Mouse (Mus musculus) CH12.LX (cell line): ENCODE data around the gene Olfr1218. TPM values are rescaled to one million over a fixed set of nuclear protein-coding genes. Genes with fewer than 3 reads are reported as not detected.

Experiments
- DNase-seq: peaks from one replicate; pipeline ENCODE4 v3.0.0-alpha.2; 2013; ENCODE audit errors: extremely low read depth
- H3K27ac ChIP-seq: 2 replicates; pipeline ENCODE4 v1.5.1; 2012; ENCODE audit warnings: low read depth, mild to moderate bottlenecking, control low read depth, moderate library complexity; ENCODE audit not compliant: insufficient read depth
- H3K27me3 ChIP-seq: replicated peaks from 2 replicates; pipeline ENCODE3; 2012; ENCODE audit warnings: inconsistent platforms
- H3K36me3 ChIP-seq, 2 experiments: replicated peaks in 1 of 2; 2 replicates each; pipeline versions ENCODE3 to v1.6.1; 2012; ENCODE audit warnings: inconsistent platforms in 1 of 2, low read length in 1 of 2, mild to moderate bottlenecking in 1 of 2, mixed read lengths in 1 of 2, moderate library complexity in 1 of 2; ENCODE audit not compliant: control insufficient read depth in 1 of 2, insufficient read depth in 1 of 2
- H3K4me1 ChIP-seq, 2 experiments: 2 replicates each; pipeline ENCODE4 v1.6.1; 2012; ENCODE audit warnings: inconsistent platforms in 1 of 2, moderate library complexity in 1 of 2; ENCODE audit not compliant: insufficient read depth in 2 of 2, control insufficient read depth in 1 of 2
- H3K4me2 ChIP-seq: 2 replicates; pipeline ENCODE4 v1.6.1; 2012; ENCODE audit warnings: low read depth, mild to moderate bottlenecking, control low read depth; ENCODE audit not compliant: poor library complexity, insufficient read depth, severe bottlenecking
- H3K4me3 ChIP-seq, 3 experiments: fragments of 150-350 bp in 1 of 3; sonication (generic) in 1 of 3; replicated peaks in 1 of 3; 2 replicates each; pipeline versions ENCODE3 to v1.5.1; 2011 to 2012; ENCODE audit warnings: low read depth in 2 of 3, low read length in 2 of 3, mild to moderate bottlenecking in 2 of 3, moderate library complexity in 2 of 3, control low read depth in 1 of 3, improper control_type of control experiment in 1 of 3, inconsistent platforms in 1 of 3, mixed read lengths in 1 of 3; ENCODE audit not compliant: poor library complexity in 1 of 3
- H3K79me2 ChIP-seq: replicated peaks from 2 replicates; pipeline ENCODE4 v1.6.1; 2012; ENCODE audit warnings: mild to moderate bottlenecking, moderate library complexity; ENCODE audit not compliant: control insufficient read depth, poor library complexity, insufficient read depth, severe bottlenecking; ENCODE audit errors: extremely low read depth
- H3K9ac ChIP-seq: 2 replicates; pipeline ENCODE4 v1.6.1; 2012; ENCODE audit warnings: low read depth, mild to moderate bottlenecking, control low read depth, moderate library complexity; ENCODE audit not compliant: insufficient read depth
- H3K9me3 ChIP-seq: replicated peaks from 2 replicates; pipeline ENCODE3; 2012; ENCODE audit warnings: low read length, inconsistent platforms, mixed read lengths
- CHD2 ChIP-seq: IDR thresholded peaks from 2 replicates; pipeline ENCODE4 v1.6.1; 2011; ENCODE audit warnings: low read length, improper control_type of control experiment
- CTCF ChIP-seq, 2 experiments: IDR thresholded peaks in 1 of 2; conservative IDR thresholded peaks in 1 of 2; 2 replicates each; pipeline ENCODE4 v1.5.1; 2011 to 2012; ENCODE audit warnings: low read depth in 2 of 2, low read length in 2 of 2, improper control_type of control experiment in 1 of 2, inconsistent platforms in 1 of 2, mild to moderate bottlenecking in 1 of 2, moderate library complexity in 1 of 2
- E2F4 ChIP-seq: IDR thresholded peaks from 2 replicates; pipeline ENCODE4 v1.6.1; 2011; ENCODE audit warnings: low read depth, low read length, improper control_type of control experiment; ENCODE audit not compliant: insufficient replicate concordance
- GABPA ChIP-seq: IDR thresholded peaks from 2 replicates; pipeline ENCODE4 v1.6.1; 2012; ENCODE audit warnings: low read depth, low read length, improper control_type of control experiment, inconsistent platforms; ENCODE audit not compliant: insufficient replicate concordance
- HCFC1 ChIP-seq: IDR thresholded peaks from 2 replicates; pipeline ENCODE4 v1.6.1; 2012; ENCODE audit warnings: low read depth, mild to moderate bottlenecking, inconsistent platforms, low read length, improper control_type of control experiment
- IRF4 ChIP-seq: IDR thresholded peaks from 2 replicates; pipeline ENCODE4 v1.6.1; 2014; ENCODE audit warnings: low read depth, mild to moderate bottlenecking, inconsistent platforms, low read length, improper control_type of control experiment
- MAFK ChIP-seq: IDR thresholded peaks from 2 replicates; pipeline ENCODE4 v1.6.1; 2011; ENCODE audit warnings: low read length, improper control_type of control experiment; ENCODE audit not compliant: insufficient replicate concordance
- MAX ChIP-seq: IDR thresholded peaks from 2 replicates; pipeline ENCODE4 v1.6.1; 2011; ENCODE audit warnings: low read length, improper control_type of control experiment
- MAZ ChIP-seq: IDR thresholded peaks from 2 replicates; pipeline ENCODE4 v1.6.1; 2012; ENCODE audit warnings: low read depth, mild to moderate bottlenecking, inconsistent platforms, low read length, improper control_type of control experiment, moderate library complexity
- MXI1 ChIP-seq: IDR thresholded peaks from 2 replicates; pipeline ENCODE4 v1.6.1; 2011; ENCODE audit warnings: mild to moderate bottlenecking, low read depth, low read length, improper control_type of control experiment
- PAX5 ChIP-seq: IDR thresholded peaks from 2 replicates; pipeline ENCODE4 v1.6.1; 2012; ENCODE audit warnings: low read length, inconsistent platforms, mixed read lengths
- RAD21 ChIP-seq: IDR thresholded peaks from 2 replicates; pipeline ENCODE4 v1.6.1; 2011; ENCODE audit warnings: low read depth, mild to moderate bottlenecking, low read length, improper control_type of control experiment, moderate library complexity
- SMC3 ChIP-seq: IDR thresholded peaks from 2 replicates; pipeline ENCODE4 v1.6.1; 2011; ENCODE audit warnings: low read depth, low read length, improper control_type of control experiment
- TCF12 ChIP-seq: IDR thresholded peaks from 2 replicates; pipeline ENCODE4 v1.6.1; 2014; ENCODE audit warnings: low read depth, mild to moderate bottlenecking, inconsistent platforms, low read length, improper control_type of control experiment
- UBTF ChIP-seq: IDR thresholded peaks from 2 replicates; pipeline ENCODE4 v1.6.1; 2012; ENCODE audit warnings: low read depth, mild to moderate bottlenecking, inconsistent platforms, low read length, improper control_type of control experiment, moderate library complexity
- ZKSCAN1 ChIP-seq: IDR thresholded peaks from 2 replicates; pipeline ENCODE4 v1.6.1; 2012; ENCODE audit warnings: low read depth, inconsistent platforms, low read length, improper control_type of control experiment, borderline replicate concordance
- ZMIZ1 ChIP-seq: IDR thresholded peaks from 2 replicates; pipeline ENCODE4 v1.6.1; 2012; ENCODE audit warnings: low read depth, mild to moderate bottlenecking, inconsistent platforms, low read length, improper control_type of control experiment
- ZNF384 ChIP-seq: IDR thresholded peaks from 2 replicates; pipeline ENCODE4 v1.6.1; 2012; ENCODE audit warnings: low read depth, low read length, improper control_type of control experiment, inconsistent platforms
- dilution Hi-C: fragments of 300-500 bp; cut with MboI; formaldehyde crosslinking; loops from 2 replicates; pipeline ENCODE4 v1.14.3; 2020; ENCODE audit warnings: low sequenced_read_pairs; ENCODE audit not compliant: extremely low pct_unique_long_range_greater_than_20kb, extremely low pct_ligation_motif_present
- in situ Hi-C: fragments of 300-500 bp; cut with MboI; formaldehyde crosslinking; loops from 3 replicates; pipeline ENCODE4 v1.14.3; 2019; ENCODE audit warnings: low sequenced_read_pairs, low pct_ligation_motif_present, low pct_unique_long_range_greater_than_20kb, mixed read lengths
- polyA plus RNA-seq: library from polyadenylated mRNA; unstranded; fragments of >175 nt; gene quantifications from 2 replicates; pipeline ENCODE4 v1.2.1, GENCODE M21; 2012; ENCODE audit warnings: low read depth; ENCODE audit not compliant: insufficient read length
- total RNA-seq, 2 experiments: library from RNA; depleted of rRNA; stranded (reverse); fragments of 300-350 nt in 1 of 2; fragments of >200 nt in 1 of 2; gene quantifications; 2 replicates each; pipeline ENCODE4 v1.2.3; 2012 to 2014

Olfr1218 gene
- total and polyA plus RNA-seq, 3 experiments = not detected

GRCm38 (mm10) chr2:89105651-89106050 lies 44.7 kb upstream of the Olfr1218 start:
- no peaks in the 10 kb centered on the region for H3K79me2 ChIP-seq
- dilution Hi-C loops = no loop called here
- no peak for DNase-seq
- peaks cover 13% of the 10 kb centered on the region for H3K9me3 ChIP-seq
- no peaks in the 10 kb centered on the region for H3K4me1 ChIP-seq
- H3K4me2 ChIP-seq = no peak overlapping the region
- no peak overlapping the region for H3K27ac ChIP-seq
- H3K9ac ChIP-seq = no peak overlapping the region
- no peak overlapping the region for H3K4me3 ChIP-seq
- in situ Hi-C loops = no loop called here
- no peaks in the 10 kb centered on the region for H3K27me3 ChIP-seq
- no peaks in the 10 kb centered on the region for H3K36me3 ChIP-seq
- TF ChIP-seq CHD2 (no peak), CTCF (conservative IDR thresholded peaks at IDR 0.05 in 1 of 2, IDR thresholded peaks at IDR 0.05 in 1 of 2; ENCODE audit: low read depth in 2 of 2, low read length in 2 of 2) (no peak), MXI1 (no peak), SMC3 (no peak)

- Histone ChIP-seq H3K27ac (no peak overlapping the region), H3K4me1 (no peaks in the 10 kb centered on the region), H3K79me2 (no peaks in the 10 kb centered on the region), H3K9me3 (peaks cover 24% of the 10 kb centered on the region), H3K27me3 (no peaks in the 10 kb centered on the region), H3K4me3 (no peak overlapping the region), H3K36me3 (no peaks in the 10 kb centered on the region), H3K9ac (no peak overlapping the region), H3K4me2 (no peak overlapping the region)
- in situ Hi-C loops (no loop called here), dilution Hi-C loops (no loop called here)
- no peak for DNase-seq
- TF ChIP-seq E2F4 = no peak
- no peak for TF ChIP-seq IRF4
- TF ChIP-seq UBTF = no peak
- no peak for TF ChIP-seq TCF12
- TF ChIP-seq ZNF384 = no peak
- no peak for TF ChIP-seq MAZ
- TF ChIP-seq MAX = no peak
- TF ChIP-seq GABPA = no peak
- TF ChIP-seq CTCF (conservative IDR thresholded peaks at IDR 0.05 in 1 of 2, IDR thresholded peaks at IDR 0.05 in 1 of 2; ENCODE audit: low read depth in 2 of 2, low read length in 2 of 2) = no peak
- TF ChIP-seq PAX5 = no peak
- no peak for TF ChIP-seq MAFK
- TF ChIP-seq HCFC1 = no peak
- no peak for TF ChIP-seq ZKSCAN1
- TF ChIP-seq SMC3 = no peak
- TF ChIP-seq MXI1 = no peak
- TF ChIP-seq RAD21 = no peak
- TF ChIP-seq ZMIZ1 = no peak
Observed at GRCm38 (mm10) chr2:89093848-89094247, 32.9 kb upstream of the Olfr1218 start.
